Mouse (Mus musculus) heart, embryonic 11.5 days (tissue): ENCODE data around the gene Vps37d. TPM values are rescaled to one million over a fixed set of nuclear protein-coding genes. Genes with fewer than 3 reads are reported as not detected.
A peak's percentile ranks its signal among the peaks of the same experiment; 100 is the strongest.

ENCODE experiments used
- ATAC-seq: fragments of 200-750 bp; cut with Nextera tagmentation; replicated peaks from 2 replicates; pipeline ENCODE4 v1.8.0; 2017; ENCODE audit warnings: moderate library complexity; ENCODE audit not compliant: insufficient number of reproducible peaks, low FRiP score, low TSS enrichment
- H3K27ac ChIP-seq: fragments of 300-500 bp; sonication (generic); 2 replicates; pipeline ENCODE4 v1.5.1; 2014; ENCODE audit warnings: mild to moderate bottlenecking, low read depth, low read length
- H3K27me3 ChIP-seq: fragments of 300-500 bp; sonication (generic); 2 replicates; pipeline ENCODE4 v1.6.1; 2014; ENCODE audit warnings: mild to moderate bottlenecking, low read length, mixed read lengths; ENCODE audit not compliant: control insufficient read depth, insufficient read depth
- H3K36me3 ChIP-seq: fragments of 300-500 bp; sonication (generic); 2 replicates; pipeline ENCODE4 v1.6.1; 2014; ENCODE audit warnings: mild to moderate bottlenecking, low read length, moderate library complexity, mixed read lengths; ENCODE audit not compliant: control insufficient read depth, insufficient read depth
- H3K4me1 ChIP-seq: fragments of 300-500 bp; sonication (generic); 2 replicates; pipeline ENCODE4 v1.6.1; 2014; ENCODE audit warnings: low read length; ENCODE audit not compliant: control insufficient read depth, insufficient read depth
- H3K4me2 ChIP-seq: fragments of 300-500 bp; sonication (generic); 2 replicates; pipeline ENCODE4 v1.6.1; 2014; ENCODE audit warnings: mild to moderate bottlenecking, moderate library complexity
- H3K4me3 ChIP-seq: fragments of 300-500 bp; sonication (generic); 2 replicates; pipeline ENCODE4 v1.5.1; 2014; ENCODE audit warnings: low read depth, low read length
- H3K9ac ChIP-seq: fragments of 300-500 bp; sonication (generic); 2 replicates; pipeline ENCODE4 v1.6.1; 2014; ENCODE audit warnings: mild to moderate bottlenecking, low read depth, low read length, moderate library complexity
- H3K9me3 ChIP-seq: fragments of 300-500 bp; sonication (generic); replicated peaks from 2 replicates; pipeline ENCODE4 v1.6.1; 2016; ENCODE audit warnings: low read length; ENCODE audit not compliant: control insufficient read depth
- WGBS: fragments of 180-500 bp; shearing (Covaris S2); extraction: QIAGEN DNeasy Blood & Tissue Kit; methylation state at CpG from one replicate; pipeline ENCODE4 v1.1.7; 2014; ENCODE audit not compliant: insufficient replicate concordance; 5-methylcytosine and 5-hydroxymethylcytosine counted together
- polyA plus RNA-seq: library from polyadenylated mRNA; unstranded; fragments of >200 nt; fragmentation: Nextera tagmentation; extraction: Ambion mirVana; gene quantifications from 2 replicates; pipeline ENCODE4 v1.2.1, GENCODE M21; 2014

The Vps37d gene
- polyA plus RNA-seq, 1 experiment from 2014 or later, result 2.6 TPM

GRCm38 (mm10) chr5:135034593-135034992 lies 43.5 kb downstream of the Vps37d start:
- ATAC-seq, result no peak
- H3K27ac ChIP-seq, result no peak overlapping the region
- no peak overlapping the region for H3K9ac ChIP-seq
- no peaks in the 10 kb centered on the region for H3K9me3 ChIP-seq
- H3K4me1 ChIP-seq, result peaks cover 5% of the 10 kb centered on the region
- H3K27me3 ChIP-seq, result no peaks in the 10 kb centered on the region
- no peaks in the 10 kb centered on the region for H3K36me3 ChIP-seq
- 97% methylated on average over 2 of the region's 2 CpGs for WGBS
- no peak overlapping the region for H3K4me2 ChIP-seq
- no peak overlapping the region for H3K4me3 ChIP-seq

- Histone ChIP-seq H3K36me3 (no peaks in the 10 kb centered on the region), H3K4me1 (peaks cover 12% of the 10 kb centered on the region), H3K9ac (no peak overlapping the region), H3K9me3 (no peaks in the 10 kb centered on the region), H3K27ac (no peak overlapping the region), H3K4me3 (no peak overlapping the region), H3K4me2 (no peak overlapping the region), H3K27me3 (no peaks in the 10 kb centered on the region)
- ATAC-seq, result no peak
- WGBS, result 85% methylated on average over 5 of the region's 5 CpGs
These were observed 45.5 kb downstream of the Vps37d start for GRCm38 (mm10) chr5:135032581-135032980.

GRCm38 (mm10) chr5:135029007-135029854 lies 48.8 kb downstream of the Vps37d start:
- Histone ChIP-seq H3K4me2 (peak overlapping the region; percentile 43), H3K9me3 (no peaks in the 10 kb centered on the region), H3K9ac (0 out of 2 replicates have a peak overlapping the region, but pooled peaks have one; percentile 36), H3K27ac (no peak overlapping the region; the same call in 1 of the 2 replicates), H3K4me1 (peaks cover 21% of the 10 kb centered on the region), H3K4me3 (no peak overlapping the region), H3K27me3 (no peaks in the 10 kb centered on the region), H3K36me3 (no peaks in the 10 kb centered on the region)
- no peak for ATAC-seq
- 48% methylated on average over 18 of the region's 18 CpGs for WGBS

GRCm38 (mm10) chr5:135025899-135026298 lies 52.2 kb downstream of the Vps37d start:
- H3K9me3 ChIP-seq, result no peaks in the 10 kb centered on the region
- H3K27ac ChIP-seq, result no peak overlapping the region
- H3K9ac ChIP-seq, result peak overlapping the region; percentile 54
- no peak for ATAC-seq
- peaks cover 33% of the 10 kb centered on the region for H3K4me1 ChIP-seq
- 13% methylated on average over 7 of the region's 7 CpGs for WGBS
- peak overlapping the region; percentile 96 for H3K4me2 ChIP-seq
- no peaks in the 10 kb centered on the region for H3K27me3 ChIP-seq
- H3K36me3 ChIP-seq, result no peaks in the 10 kb centered on the region
- peak overlapping the region; percentile 70; the same call in 1 of the 2 replicates for H3K4me3 ChIP-seq

GRCm38 (mm10) chr5:135024665-135025224 lies 53.3 kb downstream of the Vps37d start:
- Histone ChIP-seq H3K27me3 (no peaks in the 10 kb centered on the region), H3K27ac (peak overlapping the region; percentile 70), H3K4me3 (peak overlapping the region; percentile 70), H3K4me2 (peak overlapping the region; percentile 96), H3K36me3 (no peaks in the 10 kb centered on the region), H3K9me3 (no peaks in the 10 kb centered on the region), H3K9ac (peak overlapping the region; percentile 79; the same call in 1 of the 2 replicates), H3K4me1 (peaks cover 33% of the 10 kb centered on the region)
- 40% methylated on average over 11 of the region's 11 CpGs for whole genome bisulfite sequencing
- ATAC-seq, result peak; percentile 38; the same call in 1 of the 2 replicates

- Histone ChIP-seq H3K9me3 (no peaks in the 10 kb centered on the region), H3K4me1 (peaks cover 25% of the 10 kb centered on the region), H3K4me2 (peak within 1 kb of the TSS; percentile 96), H3K9ac (peak within 1 kb of the TSS; percentile 79), H3K27me3 (no peaks in the 10 kb centered on the region), H3K4me3 (peak within 1 kb of the TSS; percentile 70), H3K36me3 (no peaks in the 10 kb centered on the region), H3K27ac (peak within 1 kb of the TSS; percentile 70)
- under 1% methylated on average over 61 of the region's 61 CpGs for WGBS
- ATAC-seq, result peak; percentile 87
These were observed 54.5 kb downstream of the Vps37d start, which contains the start of gene Stx1a for GRCm38 (mm10) chr5:135023344-135024173. TSS of gene Stx1a (plus strand) at chr5:135023482.

Other genes starting within 250 kb of the Vps37d start
- gene Tmem270, start 171.5 kb downstream of the Vps37d start, polyA plus RNA-seq, result not detected in 2 replicates
- 15.0 and 17.1 TPM in 2 replicates for gene Cldn13, start 162.7 kb downstream of the Vps37d start, polyA plus RNA-seq
- 10.3 and 11.1 TPM in 2 replicates for gene Mettl27, start 145.9 kb downstream of the Vps37d start, polyA plus RNA-seq
- 1.4 and 1.7 TPM in 2 replicates for gene Cldn4, start 131.3 kb downstream of the Vps37d start, polyA plus RNA-seq
- 1.2 and 1.5 TPM in 2 replicates for gene Cldn3, start 92.1 kb downstream of the Vps37d start, polyA plus RNA-seq
- gene Abhd11, start 69.1 kb downstream of the Vps37d start, polyA plus RNA-seq, result 58.2 and 59.9 TPM in 2 replicates
- gene Stx1a, start 54.8 kb downstream of the Vps37d start, polyA plus RNA-seq, result 10.4 and 13.4 TPM in 2 replicates
- 29.2 and 30.9 TPM in 2 replicates for gene Dnajc30, start 14.1 kb downstream of the Vps37d start, polyA plus RNA-seq
- gene Bud23, start 13.3 kb downstream of the Vps37d start, polyA plus RNA-seq, result 74.8 and 78.3 TPM in 2 replicates
- 0.54 and 1.2 TPM in 2 replicates for gene Mlxipl, start 11.6 kb upstream of the Vps37d start, polyA plus RNA-seq
- gene Tbl2, start 71.4 kb upstream of the Vps37d start, polyA plus RNA-seq, result 20.0 and 21.3 TPM in 2 replicates
- gene Bcl7b, start 90.0 kb upstream of the Vps37d start, polyA plus RNA-seq, result 32.3 and 35.2 TPM in 2 replicates
- gene Baz1b, start 109.0 kb upstream of the Vps37d start, polyA plus RNA-seq, result 28.9 and 45.4 TPM in 2 replicates
- gene Fzd9, start 173.0 kb upstream of the Vps37d start, polyA plus RNA-seq, result 3.6 and 4.9 TPM in 2 replicates